Mouse (Mus musculus): ENCODE data around the gene Ttc34.

GRCm38 (mm10) chr4:154793499-154793898, 43.8 kb upstream of the Ttc34 start:
- TF ChIP-seq CTCF (IDR thresholded peaks at IDR 0.05; ENCODE audit: control insufficient read depth, insufficient read depth, insufficient replicate concordance, low read depth, low read length), result no peak
- TF ChIP-seq POLR2A (IDR thresholded peaks at IDR 0.05; ENCODE audit: control insufficient read depth, low read depth, low read length), result no peak
